Mouse (Mus musculus) cortical plate, adult 2 months (tissue): ENCODE data around the gene Pif1.

Experiments used
- CTCF ChIP-seq: fragments of 200-500 bp; IDR thresholded peaks from 2 replicates; pipeline ENCODE4 v1.5.1; 2011; ENCODE audit warnings: mild to moderate bottlenecking, control low read depth, low read length; ENCODE audit not compliant: insufficient read depth; ENCODE audit errors: extremely low read depth
- POLR2A ChIP-seq: fragments of 200-500 bp; IDR thresholded peaks from 2 replicates; pipeline ENCODE4 v1.6.1; 2011; ENCODE audit warnings: mild to moderate bottlenecking, low read length, control low read depth; ENCODE audit not compliant: insufficient read depth; ENCODE audit errors: extremely low read depth

DNA sequence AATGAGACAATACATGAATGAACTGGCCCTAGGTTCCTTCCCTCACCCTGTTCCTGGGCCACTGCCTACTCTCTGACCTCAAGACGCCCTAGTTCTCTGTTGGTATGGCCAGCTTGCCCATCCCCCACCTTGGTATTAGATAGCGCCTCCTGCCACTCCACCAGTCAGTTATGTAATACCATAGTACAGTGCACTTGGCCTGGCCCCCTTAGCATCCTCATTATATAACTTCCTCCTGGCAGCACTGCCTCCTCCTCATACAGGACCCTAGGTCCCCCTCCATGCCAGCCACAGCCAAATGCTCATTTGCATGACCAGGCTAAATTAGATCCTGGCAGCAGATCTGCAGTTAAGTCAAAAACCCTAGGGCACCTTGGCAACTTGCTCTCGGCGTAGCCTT lies 25.9 kb upstream of the Pif1 start:
- no peak for TF ChIP-seq POLR2A
- TF ChIP-seq CTCF = no peak
